Mouse (Mus musculus) 416B (cell line): ENCODE data around the gene Ebf1.

ENCODE experiments used
- DNase-seq: peaks from one replicate; pipeline ENCODE4 v3.0.0; 2011; ENCODE audit warnings: low read depth

Ebf1 gene

DNA sequence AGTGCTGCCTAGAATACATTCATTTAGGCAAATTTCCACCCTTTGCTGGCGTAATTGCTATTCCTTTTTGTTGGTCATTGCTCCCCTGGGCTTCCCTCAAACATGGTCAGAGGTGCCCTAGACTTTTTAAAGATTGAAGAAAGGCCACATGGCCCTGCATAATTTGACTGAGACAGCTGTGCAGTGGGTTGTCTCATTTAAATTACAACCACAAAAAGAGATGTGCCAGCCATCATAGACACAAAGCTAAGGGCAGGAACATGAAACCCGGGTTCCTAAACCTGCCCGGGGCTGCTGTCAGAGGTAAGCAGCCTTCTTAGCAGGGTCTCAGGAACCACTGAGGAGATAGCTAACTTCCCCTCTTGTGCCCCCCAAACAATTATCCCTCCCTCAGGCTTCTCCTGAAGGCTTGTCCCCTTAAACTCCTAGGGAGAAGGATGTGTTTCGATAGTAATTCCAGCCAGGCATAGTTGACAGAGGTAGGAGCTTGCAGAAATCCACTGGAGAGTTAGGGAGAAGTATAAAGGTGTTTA lies 46.6 kb downstream of the Ebf1 start:
- DNase-seq: no peak

DNA sequence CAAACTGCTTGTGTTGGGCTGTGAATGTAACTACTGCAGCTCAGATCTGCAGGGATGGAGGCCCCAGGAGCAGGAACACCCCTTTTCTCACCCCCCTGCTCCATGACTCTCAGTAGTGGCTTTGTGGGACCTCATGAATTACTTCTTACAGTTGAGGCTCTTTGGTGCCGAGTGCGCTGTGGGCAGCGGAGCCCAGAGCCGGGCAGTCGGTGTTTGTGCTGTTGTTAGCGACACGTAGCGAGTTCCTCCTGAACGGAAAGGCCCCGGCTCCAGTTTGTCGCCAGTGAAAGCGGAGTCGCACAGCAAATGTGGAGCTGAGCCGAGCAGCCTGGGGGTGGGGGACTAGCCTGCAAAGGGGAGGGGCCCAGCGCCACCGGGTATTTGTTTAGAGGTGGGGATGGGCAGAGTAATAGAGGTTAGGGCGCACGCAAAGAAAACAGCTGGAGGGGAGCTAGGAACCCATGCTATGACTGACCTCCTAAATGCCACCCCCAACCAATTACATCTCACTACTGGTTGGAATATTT lies 48.1 kb downstream of the Ebf1 start:
- DNase-seq: no peak

DNA sequence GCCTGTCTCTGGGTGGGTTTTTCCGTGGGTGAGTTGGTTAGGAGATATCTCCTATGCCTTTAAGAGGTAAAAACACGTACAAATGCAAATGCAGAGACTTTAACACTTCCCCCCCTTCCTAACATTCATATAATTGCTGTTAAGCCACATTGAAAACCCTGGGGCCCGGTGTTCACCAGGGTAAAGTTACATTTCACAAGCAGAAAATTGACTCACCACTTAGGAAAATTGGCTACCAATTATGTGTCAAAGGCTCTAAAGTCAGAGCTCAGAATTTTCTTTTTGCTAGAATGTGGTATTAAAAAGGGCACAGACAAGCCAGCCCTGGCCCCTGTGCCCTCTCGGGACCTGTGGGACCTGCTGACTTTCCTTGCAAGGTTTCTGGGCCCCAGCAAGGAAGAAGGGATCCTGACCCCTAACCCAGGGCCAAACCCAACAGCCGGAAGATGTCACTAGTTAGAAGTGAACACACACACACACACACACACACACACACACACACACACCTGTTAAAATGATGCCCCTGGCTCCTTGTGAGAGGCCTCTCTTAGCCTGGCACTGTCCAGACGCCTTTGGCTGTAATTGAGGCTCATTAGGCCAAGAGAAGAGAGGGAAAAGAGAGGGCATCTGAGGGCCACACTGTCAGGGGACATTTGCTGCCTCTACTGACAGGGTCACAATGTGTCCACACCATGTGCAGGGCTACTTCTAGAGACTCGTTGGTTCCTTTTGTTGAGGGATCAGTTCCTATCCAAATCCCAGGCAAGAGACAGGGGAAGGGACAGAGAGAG lies 48.8 kb downstream of the Ebf1 start:
- DNase-seq: no peak

DNA sequence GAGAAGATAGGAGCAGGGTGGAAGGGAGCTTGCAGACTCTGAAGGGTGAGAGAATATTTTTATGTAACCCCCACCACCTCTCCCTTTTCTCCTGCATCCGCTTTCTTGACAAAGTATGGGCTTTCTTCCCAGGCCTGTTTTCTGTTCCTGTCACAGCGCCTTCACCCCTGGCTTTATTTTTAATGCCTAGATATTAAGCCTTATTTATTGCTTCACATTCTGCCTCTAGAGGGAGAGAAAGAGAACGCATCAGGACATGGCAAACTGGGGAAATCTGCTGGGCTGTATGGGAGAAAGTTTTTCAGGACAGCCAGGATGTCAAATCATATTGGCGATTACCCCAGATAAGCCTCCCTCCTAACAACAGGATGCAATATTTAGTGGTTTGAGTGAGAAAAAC lies 49.6 kb downstream of the Ebf1 start:
- no peak for DNase-seq

DNA sequence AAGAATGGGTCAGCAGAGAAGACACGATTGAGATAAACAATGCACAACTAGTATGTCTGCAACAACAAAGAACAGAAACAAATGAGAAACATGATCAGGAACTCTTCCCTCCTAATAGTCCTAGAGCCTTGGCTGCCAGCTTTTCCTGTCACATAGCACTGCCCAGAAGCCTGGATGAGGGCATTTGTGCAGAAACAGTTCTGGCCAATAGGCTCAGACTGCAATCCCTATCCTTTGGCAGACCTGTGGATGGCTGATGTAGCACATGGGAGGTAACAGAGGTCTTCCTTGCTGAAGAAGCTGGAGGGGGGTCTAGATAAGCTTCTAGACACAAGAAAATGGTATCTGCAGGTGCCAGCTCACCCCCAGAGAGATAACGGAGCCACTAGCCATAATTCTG lies 64.2 kb downstream of the Ebf1 start:
- DNase-seq: no peak

DNA sequence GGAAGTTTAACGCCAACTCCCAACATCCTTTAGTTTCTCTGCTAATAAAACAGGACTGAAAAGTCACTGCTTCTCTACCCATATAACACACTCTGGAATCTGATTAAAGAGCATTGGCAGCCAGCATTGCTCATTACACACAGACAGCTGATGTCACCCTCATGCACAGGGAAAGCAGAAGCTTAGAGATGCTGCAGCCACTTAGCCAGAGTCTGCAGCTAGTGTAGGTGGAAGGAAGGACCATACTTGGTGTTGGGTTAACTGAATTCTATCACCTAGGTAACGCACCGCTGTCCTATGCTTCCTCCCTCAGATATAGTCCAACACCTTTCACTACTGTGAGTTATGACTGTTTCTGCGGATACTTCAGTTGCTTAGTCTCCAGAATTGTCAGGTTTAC lies 64.9 kb downstream of the Ebf1 start:
- no peak for DNase-seq

DNA sequence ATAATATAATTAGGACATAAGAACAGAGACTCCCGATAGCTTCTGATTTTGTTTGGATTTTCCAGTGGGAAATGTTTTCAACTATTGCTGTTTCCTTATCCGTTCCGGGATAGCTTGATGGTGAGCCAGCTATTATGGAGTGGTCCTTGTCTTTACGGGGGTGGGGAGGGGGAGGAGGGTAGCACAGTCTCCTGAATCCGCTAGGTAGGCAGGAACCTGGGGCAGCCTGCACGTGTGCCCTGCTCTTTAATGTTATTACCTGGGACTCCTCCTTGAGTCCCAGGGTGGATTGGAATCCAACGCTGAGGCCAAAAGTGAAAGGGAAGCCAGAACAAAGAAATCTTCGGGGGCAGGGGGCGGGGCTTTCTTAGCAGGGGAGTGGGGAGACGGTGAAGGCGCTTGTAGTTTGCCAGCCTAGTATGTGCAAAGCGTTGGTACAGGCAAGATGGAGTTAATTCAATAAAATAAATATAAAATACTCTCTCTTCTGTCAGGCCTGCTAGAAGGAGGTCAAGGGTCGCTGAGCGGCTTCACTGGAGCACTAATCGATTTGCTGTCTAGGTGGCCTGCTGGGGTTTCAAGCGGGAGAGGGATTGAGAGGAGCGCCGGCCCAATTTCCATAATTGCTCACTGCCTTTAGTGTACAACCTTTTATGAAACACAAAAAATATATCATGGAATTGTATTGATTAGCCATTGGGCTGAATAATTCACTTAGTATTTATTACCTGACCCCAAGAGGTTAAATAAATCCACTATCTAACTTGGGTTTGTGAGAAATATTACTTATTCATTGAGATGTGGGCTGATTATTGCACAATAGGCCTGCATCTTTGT lies 65.8 kb downstream of the Ebf1 start:
- no peak for DNase-seq

DNA sequence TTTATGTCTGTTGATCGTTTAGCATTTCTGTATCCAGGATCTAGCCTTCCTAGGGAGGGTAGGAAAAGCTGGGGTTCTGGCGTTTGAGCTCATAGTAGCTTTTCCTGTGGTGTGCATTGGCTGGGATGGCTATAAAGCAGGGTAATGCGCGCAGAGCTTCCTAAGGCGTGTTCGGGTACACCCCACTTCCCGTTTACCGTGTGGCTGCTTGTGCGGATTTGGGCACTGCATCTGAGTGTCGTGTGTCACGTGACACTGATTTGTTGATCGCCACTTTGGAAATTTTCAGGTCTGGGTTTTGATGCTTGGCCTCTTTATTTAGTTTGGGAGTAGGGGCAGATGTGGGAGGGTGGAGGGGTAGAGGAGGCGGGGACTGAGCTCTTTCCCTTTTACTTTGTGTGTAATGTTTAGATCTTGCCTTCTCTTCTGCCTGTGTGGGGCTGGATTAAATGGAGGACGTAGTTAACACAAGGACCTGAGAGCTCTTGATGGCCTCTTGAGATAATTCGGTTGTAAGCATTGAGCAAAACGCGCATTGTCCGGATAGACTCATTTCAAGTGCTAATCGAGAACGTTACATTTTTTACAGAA lies 67.5 kb downstream of the Ebf1 start:
- no peak for DNase-seq

DNA sequence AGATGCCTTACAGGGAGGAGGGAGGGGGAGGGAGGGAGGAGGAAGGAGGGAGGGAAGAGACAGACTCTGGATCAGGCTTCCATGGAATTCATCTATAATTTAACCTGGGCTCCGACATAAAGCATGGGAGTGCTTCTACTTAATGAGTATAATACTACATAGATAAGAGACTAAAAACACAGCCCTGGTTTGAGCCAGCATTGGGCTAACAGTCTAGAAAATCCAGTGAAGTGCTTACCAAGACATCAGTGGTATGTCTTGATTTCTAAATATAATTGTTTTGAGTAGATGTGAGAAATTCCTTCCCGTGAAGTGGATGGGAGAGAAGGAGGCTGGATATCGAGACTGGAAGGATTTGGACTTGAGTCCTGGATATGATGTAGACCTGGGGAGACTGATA lies 68.0 kb downstream of the Ebf1 start:
- no peak for DNase-seq

DNA sequence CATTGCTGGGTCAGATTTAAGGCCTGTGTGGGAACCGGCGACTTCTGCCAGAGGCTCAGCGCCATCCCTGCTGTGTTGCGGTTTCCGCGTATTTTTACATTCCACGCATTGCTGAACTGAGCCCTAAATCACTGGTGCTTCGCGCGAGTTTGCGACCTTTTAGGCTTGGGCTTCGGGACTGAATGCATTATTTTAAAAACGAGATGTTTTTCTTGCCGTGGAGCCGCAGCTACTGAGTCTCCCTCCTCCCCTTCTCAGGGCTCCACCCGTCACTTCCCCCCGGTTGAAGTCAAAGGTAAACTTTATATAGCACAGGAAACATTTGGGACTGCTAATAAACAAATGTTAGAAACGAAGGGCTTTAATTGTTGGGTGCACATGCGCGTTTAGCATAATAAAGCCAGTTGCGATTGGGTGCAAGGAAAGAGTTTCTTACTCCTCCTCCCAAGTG lies 68.8 kb downstream of the Ebf1 start:
- no peak for DNase-seq

DNA sequence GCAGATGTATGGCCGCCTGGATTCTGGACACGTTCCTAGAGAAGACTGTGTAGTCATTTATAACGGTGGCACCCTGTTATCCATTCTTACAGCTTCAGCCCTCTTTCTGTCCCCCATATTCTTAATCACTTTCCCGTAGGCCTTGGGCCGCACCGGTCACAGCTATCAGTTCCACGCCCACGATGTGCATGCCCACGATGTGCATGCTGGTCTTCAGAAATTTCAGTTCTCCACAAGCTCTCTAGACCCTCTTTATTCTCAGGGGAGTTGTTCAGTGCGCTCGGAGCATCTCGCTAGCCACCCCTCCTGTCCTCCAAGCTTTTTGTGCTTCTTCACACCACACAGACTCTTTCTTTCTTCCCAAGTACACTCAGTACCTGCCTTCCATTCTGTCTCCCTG lies 69.3 kb downstream of the Ebf1 start:
- no peak for DNase-seq

DNA sequence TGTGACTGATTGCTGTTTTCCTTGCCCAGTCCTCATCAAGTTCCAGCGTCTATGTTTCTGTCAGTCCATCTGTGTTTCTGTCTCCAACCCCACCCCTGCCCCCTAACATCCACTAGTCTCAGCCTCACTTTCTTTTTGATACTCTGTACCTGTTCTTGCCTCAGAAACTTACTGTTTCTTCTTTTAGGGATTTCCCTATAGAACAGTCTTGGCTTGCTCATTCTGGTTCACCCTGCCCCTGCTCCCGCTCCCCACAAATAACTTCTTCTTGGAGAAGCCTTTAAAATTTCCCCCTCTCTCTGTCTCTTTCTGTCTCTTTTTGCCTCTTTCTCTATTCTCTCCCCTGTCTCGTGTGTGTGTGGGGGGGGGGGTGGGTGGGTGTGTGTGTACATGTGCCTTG lies 71.4 kb downstream of the Ebf1 start:
- DNase-seq: no peak

DNA sequence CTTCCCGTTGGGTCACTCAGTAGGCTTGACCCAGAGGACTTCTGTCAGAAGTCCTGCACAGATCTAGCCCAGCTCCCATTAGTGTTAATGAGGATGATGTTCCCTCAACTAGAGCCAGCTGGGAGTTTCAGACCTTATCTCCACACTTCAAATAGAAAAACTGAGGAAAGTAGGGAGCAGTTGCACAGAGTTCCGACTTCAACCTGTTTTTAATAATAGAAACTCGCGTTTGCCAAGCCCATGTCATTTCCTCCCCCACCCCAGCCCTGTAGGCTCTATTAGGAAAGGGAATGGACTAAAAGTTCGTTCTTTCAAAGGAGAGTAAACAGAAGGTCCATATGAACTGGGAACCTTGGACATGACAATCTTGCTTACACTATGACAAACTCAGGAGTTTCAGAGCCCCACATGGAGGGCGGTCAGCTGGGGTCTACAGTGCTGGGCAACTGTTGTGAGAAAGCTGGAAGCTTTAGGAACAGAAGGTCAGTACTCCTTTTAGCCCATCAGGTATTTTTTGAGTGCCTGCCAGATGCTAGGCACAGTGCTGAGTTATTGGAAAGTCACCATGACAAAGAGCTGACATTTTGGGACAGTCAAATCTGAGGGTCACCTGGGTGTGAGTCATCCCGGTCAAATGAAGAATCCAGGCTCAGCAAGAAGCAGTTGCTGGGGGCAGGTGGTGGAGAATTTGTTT lies 72.6 kb downstream of the Ebf1 start:
- DNase-seq: no peak

DNA sequence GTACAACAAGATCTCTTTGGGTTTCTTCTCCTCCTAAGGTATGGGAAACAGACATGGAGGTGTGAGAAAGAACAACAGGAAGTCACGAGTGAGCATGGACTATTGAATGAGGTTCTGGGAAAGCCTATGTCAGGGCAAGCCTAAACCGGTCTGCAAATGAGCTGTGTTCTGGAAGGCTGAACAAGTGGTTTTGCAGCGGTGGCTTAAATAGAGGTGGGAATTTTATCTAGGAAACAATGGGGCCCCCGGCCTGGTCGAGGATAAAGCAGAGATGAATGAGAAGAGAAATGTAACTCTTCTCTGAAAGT lies 73.1 kb downstream of the Ebf1 start:
- DNase-seq: no peak

DNA sequence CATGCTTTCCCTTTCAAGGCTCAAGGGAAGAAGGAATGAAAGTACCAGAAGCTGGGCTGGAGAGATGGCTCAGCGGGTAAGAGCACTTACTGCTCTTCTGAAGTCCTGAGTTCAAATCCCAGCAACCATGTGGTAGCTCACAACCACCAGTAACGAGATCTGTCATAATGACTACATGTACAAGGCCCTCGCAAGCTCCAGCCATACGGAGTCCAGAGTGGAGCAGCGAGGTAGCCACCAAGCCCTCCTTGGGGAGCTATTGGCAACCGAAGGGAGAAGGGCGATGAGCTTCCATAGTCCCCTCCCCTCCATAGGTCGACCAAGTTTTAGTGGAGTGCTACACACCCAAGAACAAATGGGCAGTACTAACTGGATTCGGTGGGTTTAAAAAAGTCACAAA lies 78.3 kb downstream of the Ebf1 start:
- DNase-seq: no peak

DNA sequence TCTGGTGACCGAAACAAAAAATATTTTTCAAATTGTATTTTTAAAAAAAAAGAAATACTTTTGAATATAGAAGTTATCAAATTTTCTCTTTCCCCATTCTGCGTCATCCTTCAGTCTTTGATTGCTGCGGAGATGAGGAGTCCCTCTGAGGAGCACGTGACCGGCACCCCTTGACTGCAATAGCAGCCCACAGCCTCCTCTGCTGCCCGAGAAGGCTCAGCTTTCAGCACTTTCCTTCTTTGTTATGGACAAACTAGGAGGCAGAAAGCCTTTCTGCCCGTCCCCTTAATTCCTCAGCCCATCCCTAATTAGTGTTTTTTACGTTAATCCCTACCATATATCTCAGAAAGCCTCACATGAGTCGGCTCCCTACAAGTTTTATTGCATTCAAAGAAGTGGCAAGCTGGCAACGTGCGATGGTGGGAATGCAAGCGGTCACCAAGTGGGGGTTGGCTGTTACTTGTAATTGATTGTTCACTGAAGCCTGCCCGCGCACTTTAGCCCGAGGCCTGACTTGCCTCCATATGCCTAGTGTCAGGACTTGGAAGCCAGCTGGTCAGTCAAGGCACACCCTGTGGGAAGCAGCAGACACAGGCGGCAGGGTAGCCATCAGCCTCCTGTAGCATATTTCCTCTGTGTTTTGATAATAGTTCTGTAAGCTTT lies 79.6 kb downstream of the Ebf1 start:
- no peak for DNase-seq

DNA sequence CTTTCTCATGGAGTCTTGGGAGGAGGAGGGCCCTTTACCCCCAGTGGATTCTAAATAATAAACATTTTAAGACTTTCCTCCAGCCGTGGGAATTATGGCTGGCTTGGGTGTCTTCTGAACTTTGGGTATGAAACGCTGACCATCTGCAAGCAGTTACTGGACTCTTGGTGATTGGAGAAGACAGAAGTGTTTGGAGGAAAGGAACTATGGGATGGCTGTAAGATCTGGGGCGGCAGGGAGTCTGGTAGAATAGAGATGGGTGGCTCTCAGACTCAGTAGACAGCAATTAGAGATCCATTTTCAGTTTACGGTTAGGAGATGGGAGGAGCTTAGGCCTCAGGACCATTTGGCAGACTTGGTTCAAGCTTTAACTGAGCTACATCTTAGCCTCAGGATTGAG lies 83.1 kb downstream of the Ebf1 start:
- no peak for DNase-seq

DNA sequence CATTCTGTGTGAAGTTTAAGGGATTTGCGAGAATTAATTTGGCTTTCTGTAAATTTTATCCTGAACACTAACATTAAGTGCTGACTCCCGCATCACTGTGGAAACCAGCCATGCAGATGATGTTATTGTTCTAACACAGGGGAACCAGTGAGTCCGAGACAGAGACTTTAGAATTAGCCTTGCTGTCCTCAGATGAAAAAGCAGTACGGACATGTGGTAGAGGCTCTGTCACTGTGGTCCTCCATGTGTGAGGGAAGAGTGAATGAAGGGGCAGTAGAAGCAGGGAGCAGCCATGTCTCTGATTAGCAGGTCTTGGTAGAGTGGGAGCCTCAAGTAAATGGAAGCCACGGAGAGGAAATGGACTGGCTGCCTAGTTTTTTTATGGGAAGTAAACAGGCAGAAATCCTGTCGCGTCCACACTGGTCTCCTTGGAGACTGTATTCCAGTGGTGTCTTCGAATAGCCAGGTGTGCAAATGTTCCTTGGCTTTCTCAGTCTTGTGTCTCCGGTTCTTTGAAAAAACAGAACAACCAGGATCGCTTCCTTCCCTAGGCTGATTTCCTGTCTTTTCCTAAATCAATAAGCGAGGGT lies 84.2 kb downstream of the Ebf1 start:
- no peak for DNase-seq

DNA sequence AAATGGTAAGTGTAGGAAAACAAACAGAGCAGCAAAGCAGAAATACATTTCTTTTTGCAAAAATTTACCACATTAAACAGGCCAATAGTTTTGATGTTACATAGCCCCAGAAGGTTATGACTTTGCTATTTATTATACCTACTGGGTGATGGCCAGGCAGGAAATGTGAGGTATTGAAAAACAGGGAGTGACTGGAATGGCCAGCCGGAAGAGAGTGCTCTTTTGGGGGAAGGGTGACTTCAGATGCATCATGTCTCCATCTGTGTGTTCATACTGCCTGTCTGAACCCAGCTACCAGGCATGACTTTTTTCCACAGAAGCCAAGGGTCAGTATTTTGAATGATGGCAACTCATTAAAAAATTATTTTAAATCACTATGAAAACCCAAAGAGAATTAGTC lies 84.7 kb downstream of the Ebf1 start:
- no peak for DNase-seq

DNA sequence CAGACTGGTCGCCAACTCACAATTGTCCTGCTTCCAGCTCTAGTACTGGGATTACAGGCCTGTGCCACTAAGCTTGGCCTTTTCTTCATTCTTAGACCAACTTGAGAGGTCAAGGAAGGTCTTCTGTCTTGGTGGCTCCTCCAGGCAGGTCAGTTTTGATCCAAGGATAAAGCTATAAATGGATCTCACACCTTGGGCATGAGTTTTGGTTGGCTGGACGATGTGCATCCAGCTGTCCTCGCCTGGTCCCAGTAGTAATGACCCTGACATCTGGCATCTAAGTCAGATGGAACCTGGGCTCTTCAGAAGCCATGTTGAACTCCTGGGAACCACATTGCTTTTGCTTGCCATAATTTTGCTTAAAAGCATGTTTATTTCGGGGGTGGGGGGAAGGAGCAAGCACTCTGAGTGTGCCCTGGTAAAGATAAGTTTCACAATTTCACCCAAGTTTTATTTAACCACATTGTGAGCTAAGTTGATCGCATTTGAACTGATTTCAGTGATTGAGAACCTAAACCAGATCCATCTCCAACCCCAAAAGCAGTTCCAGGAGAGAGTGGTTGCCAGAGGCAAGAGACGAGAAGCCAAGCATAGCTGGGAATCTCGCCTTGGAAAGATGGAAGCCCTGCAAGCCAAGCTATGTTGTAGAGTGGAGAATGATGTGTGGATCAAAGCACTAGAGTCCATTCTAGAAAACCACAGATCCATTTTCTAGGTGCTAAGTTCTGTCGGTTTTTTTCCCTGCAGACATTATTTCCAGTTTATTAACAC lies 85.8 kb downstream of the Ebf1 start:
- no peak for DNase-seq
